Mouse (Mus musculus): ENCODE measurements around the gene Senp5. TPM values are rescaled to one million over a fixed set of nuclear protein-coding genes. Genes with fewer than 3 reads are reported as not detected.

The Senp5 gene
- 10 to 100 TPM; 11.8 to 13.1 TPM for total RNA-seq (2023)

DNA sequence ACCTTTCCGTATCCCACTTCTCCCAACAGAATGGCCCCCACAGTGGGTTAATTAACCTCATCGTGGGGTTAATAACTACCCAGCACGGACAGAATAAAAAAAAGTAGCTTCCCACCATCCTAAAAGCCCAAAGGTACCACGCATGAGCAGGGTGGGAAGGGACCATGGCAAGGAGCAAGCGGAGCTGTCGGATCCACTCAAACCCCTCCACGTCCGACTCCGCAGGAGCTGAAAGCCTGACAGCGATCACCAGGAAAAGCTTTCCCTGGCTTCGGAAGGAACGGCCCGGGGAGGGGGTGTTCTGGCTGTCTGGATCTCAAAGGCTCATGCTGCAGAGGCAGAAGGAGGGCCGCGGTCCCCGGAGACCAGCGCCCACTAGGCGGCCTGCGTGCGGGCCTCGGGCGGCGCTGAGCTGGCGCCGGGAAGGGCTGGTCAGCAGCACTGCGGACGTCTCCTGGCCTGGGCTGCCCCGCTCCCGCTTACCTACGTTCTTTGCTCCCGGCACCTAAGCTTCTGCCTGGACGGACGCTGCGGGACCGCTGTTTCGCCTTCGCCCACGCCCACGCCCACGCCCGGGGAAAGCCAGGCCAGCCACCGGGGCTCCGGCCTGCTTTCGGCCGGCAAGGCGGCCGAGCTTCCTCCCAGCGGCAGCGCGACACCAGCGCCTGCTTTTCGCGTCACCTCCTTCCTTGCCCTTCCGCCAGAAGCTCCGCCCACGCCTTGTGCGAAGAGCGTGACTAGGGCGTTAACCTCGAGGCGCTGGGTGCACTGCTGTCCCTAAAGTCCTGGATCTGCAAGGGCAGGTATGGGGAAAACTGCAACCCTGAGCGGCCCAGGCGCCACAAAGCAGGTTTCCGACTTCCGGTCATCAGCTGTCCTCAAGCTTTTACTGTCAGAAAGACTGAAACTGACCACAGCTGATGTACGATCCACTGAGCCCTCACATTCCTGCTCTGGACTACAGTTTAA lies at the start of gene Senp5:
TSS of gene Senp5 (minus strand) at position 779 of the 969 bp plus-strand sequence.

DNA sequence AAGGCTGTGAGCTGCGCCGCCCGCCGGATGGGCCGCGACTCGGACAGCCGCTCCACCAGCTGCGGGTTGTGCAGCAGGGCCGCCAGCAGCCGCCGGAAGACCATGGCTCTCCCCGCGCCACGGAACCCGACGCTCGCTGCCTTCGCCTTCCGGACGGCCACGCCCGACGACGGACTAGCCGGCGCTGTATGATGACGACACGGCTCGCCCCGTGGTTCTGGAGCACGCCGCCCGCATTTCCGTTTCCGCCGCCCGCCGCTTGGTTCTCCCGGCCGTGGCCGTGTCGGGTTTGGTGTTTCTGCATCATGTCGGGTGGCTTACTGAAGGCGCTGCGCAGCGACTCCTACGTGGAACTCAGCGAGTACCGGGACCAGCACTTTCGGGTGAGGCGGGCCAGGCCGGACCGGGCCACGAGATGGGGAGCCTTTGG lies 54.7 kb downstream of the Senp5 start, which contains the start of the genes 0610012G03Rik and Ncbp2:
TSS of gene 0610012G03Rik (minus strand) at position 150 of the 430 bp plus-strand sequence.
TSS of gene Ncbp2 (plus strand) at position 169 of the 430 bp plus-strand sequence.

DNA sequence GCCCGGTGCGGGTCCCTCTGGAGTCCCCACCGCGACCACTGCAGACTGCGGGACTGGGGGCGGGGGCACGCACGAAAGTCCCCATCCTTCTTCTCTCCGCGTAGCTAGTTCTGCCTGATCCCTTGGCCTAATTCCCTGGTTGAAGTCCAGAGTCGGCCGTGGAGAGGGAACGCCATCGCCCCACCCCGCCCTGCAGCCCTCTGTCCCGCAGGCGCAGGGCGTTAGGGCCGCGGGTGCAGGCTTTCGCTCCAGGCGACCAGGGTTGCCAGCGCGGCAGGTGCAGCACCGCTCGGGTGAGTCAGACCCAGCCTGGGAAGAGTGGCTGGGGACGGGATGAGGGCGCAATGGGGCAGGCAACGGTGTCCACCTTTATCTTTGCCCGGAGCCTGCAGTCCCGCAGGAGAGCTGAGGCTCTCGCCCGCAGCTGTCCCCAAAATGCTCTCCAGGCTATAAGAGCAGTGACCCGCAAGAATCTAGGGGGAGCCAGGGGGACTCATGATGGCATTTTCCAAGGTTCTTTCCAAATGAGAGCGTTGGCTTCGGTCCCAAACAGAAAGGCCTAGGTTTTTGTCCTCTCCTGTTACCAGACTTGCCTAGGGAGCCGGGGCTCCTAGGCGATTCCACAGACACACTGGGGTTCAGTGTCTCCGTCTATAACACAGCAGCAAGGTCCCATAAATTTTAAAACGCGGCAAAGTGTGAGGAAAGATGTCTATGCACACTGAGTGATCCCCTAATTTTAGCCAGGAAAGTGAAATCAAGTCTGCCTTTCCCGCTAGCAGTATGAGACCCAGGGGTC lies 69.1 kb downstream of the Senp5 start, which contains the start of gene Pigz:
TSS of gene Pigz (plus strand) at position 101 of the 799 bp plus-strand sequence.

Other genes starting within 250 kb of the Senp5 start
- gene Meltf, start 124.5 kb downstream of the Senp5 start, total RNA-seq (2023) = not detected
- not detected for gene Pigz, start 69.4 kb downstream of the Senp5 start, total RNA-seq (2023)
- gene 0610012G03Rik, start 54.8 kb downstream of the Senp5 start, total RNA-seq (2023) = 10 to 100 TPM in 1 of 2 experiments, 1 to 10 TPM in 1; 9.8 to 14.8 TPM
- gene Ncbp2, start 54.8 kb downstream of the Senp5 start, total RNA-seq (2023) = 10 to 100 TPM; 15.1 to 15.2 TPM
- gene Pak2, start 76.1 kb upstream of the Senp5 start, total RNA-seq (2023) = 100 to 1,000 TPM; 102 to 105 TPM
- 10 to 100 TPM; 48.5 to 49.5 TPM for gene Pigx, start 96.5 kb upstream of the Senp5 start, total RNA-seq (2023)
- gene Cep19, start 96.5 kb upstream of the Senp5 start, total RNA-seq (2023) = 10 to 100 TPM; 30.2 to 40.6 TPM
- 100 to 1,000 TPM; 125 to 160 TPM for gene Nrros, start 162.3 kb upstream of the Senp5 start, total RNA-seq (2023)
- 1 to 10 TPM; 5.7 to 6.9 TPM for gene Bex6, start 176.5 kb upstream of the Senp5 start, total RNA-seq (2023)
- 1 to 10 TPM; 9.2 to 9.4 TPM for gene Fbxo45, start 243.9 kb upstream of the Senp5 start, total RNA-seq (2023)
- gene Wdr53, start 243.9 kb upstream of the Senp5 start, total RNA-seq (2023) = 10 to 100 TPM; 11.5 to 11.9 TPM

Data from neutrophil, adult 59 days (primary cell).